Mouse (Mus musculus): ENCODE measurements around the gene Tcstv1.
A peak's percentile ranks its signal among the peaks of the same experiment; 100 is the strongest.
"Not testable (repeated sequence)": the region's sequence is repeated elsewhere in the genome, so short reads cannot be mapped to it uniquely, and the experiment has no call there.

The Tcstv1 gene

DNA sequence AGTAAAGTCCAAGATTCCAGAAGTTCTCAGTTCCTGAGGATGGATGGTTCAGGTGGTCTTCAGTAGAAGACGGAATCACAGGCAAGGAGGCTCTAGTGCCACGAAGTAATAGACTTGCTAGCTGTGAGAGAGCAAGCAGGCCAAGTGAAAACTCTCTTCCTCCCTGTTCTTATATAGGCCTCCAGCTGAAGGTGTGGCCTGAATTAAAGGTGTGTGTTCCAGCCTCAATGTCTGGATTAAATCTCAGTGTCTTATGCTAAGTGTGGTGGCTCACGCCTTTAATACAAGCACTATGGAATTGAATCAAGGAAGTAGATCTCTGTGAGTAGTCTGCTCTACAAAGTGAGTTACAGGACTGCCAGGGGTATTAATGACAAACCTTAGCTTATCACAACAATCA is at the start of gene Tcstv1:
Gene Tcstv1, minus strand, starts transcription at position 101 of the 400 bp plus-strand sequence.
- DNase-seq, result not testable (repeated sequence)

DNA sequence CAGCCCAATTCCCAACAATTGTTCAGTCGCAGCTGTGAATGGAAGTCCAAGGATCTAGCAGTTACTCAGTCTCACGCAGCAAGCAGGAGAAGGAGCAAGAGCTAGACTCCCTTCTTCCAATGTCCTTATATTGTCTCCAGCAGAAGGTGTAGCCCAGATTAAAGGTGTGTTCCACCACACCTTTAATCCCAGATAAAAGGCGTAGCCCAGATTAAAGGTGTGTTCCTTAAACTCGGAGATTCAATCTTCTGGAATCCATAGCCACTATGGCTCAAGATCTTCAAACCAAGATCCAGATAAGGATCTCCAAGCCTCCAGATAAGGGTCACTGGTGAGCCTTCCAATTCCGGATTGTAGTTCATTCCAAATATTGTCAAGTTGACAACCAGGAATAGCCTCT is 34.6 kb upstream of the Tcstv1 start, which contains the start of gene Gm21761:
Gene Gm21761, minus strand, starts transcription at position 101 of the 400 bp plus-strand sequence.
- not testable (repeated sequence) for DNase-seq

DNA sequence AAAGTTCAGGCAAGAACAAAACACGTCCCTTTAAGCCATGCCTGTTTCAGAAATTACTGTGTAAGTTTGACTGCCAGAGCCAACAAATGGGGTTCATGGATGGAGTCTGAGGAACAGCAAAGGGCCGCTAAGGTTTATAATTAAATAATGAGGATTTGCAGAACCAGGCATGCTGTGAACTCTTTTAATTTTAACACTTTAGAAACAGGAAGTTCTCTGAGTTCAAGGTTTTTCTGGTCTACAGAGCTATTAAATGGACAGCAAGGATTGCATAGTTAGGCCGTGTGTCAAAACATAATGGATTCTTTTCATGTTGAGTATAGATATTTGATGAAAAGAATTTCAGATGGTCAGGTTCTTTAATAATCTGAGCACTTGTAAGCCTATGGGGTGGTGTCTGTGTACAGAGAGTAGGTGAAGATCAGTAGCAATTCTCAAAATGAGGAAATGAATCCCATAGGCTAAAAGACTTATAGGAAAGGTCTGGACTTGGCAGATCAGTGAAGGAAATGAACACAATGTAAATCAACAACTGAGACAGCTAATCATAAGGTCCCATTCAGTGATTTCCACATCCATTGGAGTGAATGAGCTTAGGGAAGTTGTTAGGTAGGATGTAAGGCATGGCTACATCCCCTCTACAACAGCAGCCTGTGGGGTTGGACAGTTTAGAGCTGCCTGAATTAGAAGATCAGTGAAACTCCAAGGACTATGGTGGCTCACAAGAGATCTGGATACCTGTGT is 30.2 kb upstream of the Tcstv1 start:
- not testable (repeated sequence) for DNase-seq

DNA sequence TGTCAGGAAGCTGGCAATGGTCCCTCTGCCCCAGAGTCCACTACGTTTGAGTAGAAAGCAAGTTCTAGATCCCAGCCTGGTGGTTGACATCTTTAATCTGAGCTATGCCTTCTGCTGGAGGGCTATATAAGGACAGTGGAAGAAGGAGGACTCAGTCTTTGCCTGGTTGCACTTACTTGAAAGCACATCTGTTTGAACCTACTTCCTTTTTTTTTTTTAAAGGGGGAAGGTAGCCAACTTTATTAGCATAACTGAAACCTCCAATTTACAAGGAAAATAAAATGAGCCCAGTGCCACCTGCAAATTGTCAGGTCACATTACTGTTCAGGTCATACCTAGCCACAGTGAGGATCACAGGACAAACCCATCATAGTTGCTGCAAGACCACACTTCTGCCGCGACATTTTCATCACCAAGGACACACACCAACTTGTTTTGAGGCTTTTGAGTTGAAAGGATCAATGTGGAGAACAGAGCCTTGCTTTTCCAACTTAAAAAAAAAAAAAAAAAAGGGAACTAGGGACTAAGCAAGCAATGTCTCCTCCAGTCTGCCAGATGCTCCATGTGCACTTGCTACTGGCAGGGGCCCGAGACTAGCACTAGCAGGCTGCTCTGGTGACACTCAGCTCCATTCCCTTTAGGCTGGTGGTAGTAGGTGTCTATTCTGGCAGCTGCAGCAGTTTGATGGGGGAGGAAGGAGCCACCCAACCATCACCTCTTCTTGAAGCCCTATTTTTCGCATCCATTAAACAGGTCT is 22.6 kb upstream of the Tcstv1 start:
- DNase-seq, result not testable (repeated sequence)

DNA sequence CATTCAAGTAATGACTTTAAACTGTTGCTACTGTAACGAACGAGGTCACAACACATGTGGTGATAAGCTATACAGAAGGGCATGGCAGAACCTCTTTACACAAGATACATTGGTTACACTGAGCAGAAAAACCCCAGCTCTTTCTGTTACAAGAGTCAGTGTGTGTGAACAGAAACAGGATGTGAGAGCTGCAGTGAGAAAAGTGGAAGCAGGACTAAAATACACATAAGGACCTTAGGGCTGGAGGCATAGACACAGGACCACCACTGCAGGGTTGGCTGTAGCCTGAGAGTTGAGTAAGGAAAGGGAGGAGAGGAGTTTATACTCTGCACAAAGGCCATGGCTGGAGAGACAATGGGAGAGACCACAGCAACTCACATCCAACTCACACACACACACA is 21.9 kb upstream of the Tcstv1 start:
- not testable (repeated sequence) for DNase-seq

DNA sequence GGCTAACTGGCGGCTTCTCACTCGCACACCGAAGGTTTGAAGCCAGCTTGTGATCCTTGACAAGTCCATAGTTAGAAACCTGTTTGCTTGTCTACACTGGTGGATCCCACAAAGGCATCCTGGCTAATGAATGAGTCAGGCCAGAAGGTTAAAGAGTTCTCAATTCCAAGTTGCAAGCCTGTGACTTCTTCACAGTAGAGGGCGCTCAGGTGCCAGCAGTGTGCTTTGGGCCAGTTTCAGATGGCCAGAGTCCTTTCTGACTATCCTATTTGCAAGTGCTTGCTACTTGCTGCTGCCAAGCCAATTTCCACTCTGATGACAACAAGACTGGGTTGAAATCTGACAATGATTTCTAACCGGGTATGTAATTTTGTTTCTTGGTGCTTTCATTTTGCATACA is 4.0 kb upstream of the Tcstv1 start:
- DNase-seq, result not testable (repeated sequence)

DNA sequence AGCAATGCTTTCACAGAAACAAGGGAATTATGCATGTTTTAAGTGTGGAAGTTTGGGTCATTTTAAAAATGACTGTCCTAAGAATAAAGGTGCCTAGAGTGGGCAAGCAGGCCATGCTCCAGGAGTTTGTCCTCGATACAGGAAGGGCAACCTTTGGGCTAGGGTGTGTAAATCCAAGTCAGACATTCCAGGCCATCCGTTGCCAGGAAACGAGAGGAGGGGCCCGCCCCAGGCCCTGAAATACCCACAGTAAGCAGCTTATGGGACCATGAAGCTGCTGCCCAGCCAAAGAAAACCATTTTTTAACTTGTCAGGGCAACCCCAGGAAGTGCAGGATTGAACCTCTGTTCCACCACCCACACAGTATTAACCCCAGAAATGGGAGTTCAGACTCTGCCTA is 7.7 kb downstream of the Tcstv1 start:
- peak; percentile 18 for DNase-seq

DNA sequence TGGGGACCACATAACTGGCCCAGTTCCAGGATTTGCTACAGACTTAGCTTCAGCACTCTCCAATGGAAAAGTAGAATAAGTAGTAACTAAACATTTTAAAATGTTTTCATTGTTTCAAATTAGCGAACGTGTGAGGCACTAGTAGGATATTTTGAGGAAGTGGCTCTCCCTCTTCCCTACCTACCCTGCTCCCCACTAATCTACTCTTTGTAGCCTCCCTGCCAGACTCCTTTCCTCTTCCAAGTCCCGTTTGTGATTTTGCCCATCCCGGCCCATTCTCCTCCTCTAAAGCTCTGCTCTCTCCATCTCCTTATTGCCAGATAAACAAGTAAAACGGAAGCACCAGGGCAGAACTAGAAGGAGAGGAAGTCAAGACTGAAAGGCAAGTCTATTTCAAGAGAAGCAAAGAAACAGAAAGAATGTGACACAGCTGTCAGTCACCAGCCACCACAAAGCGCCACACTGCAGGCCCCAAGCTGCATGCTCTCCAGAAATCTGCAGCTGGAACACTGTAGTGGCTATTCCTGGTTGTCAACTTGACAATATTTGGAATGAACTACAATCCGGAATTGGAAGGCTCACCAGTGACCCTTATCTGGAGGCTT is 30.1 kb downstream of the Tcstv1 start:
- DNase-seq, result not testable (repeated sequence)

DNA sequence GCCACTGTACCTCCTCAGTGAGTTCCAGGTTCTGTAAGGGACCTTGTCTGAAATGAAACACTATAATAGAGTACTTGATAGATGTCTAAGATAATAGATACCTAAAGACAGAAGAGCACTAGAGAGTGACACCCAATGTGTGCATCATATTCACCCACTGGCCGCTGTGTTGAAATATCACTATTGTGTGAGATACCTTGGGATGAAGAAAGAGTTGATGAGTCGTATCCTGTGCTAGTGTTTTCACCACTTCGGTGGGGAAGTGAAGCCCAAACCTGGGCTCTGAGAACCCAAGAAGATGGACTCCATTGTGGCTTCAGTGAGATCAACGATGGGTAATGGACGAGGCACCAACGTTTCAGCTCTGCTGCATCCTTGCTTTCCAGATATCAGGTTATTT is 32.2 kb downstream of the Tcstv1 start:
- not testable (repeated sequence) for DNase-seq
